Mouse (Mus musculus) stomach, embryonic 14.5 days (tissue): ENCODE measurements around the gene Marcksl1. TPM values are rescaled to one million over a fixed set of nuclear protein-coding genes. Genes with fewer than 3 reads are reported as not detected.
A peak's percentile ranks its signal among the peaks of the same experiment; 100 is the strongest.

ENCODE experiments used
- ATAC-seq: fragments of 200-750 bp; cut with Nextera tagmentation; 2 replicates; pipeline ENCODE4 v1.8.0; 2017; ENCODE audit warnings: low read depth, moderate TSS enrichment; ENCODE audit not compliant: insufficient number of reproducible peaks, insufficient read depth, low FRiP score
- H3K27ac ChIP-seq: fragments of 300-500 bp; sonication (generic); 2 replicates; pipeline ENCODE4 v1.5.1; 2014; ENCODE audit warnings: mild to moderate bottlenecking, low read length, moderate library complexity, mixed read lengths
- H3K27me3 ChIP-seq: fragments of 300-500 bp; sonication (generic); 2 replicates; pipeline ENCODE4 v1.6.1; 2014; ENCODE audit warnings: low read length, control low read depth, mixed read lengths; ENCODE audit not compliant: control insufficient read depth, insufficient read depth
- H3K36me3 ChIP-seq: fragments of 300-500 bp; sonication (generic); 2 replicates; pipeline ENCODE4 v1.6.1; 2014; ENCODE audit warnings: mild to moderate bottlenecking, control low read depth, low read length, moderate library complexity, mixed read lengths; ENCODE audit not compliant: control insufficient read depth, insufficient read depth
- H3K4me1 ChIP-seq: fragments of 300-500 bp; sonication (generic); 2 replicates; pipeline ENCODE4 v1.6.1; 2014; ENCODE audit warnings: low read length, control low read depth, mixed read lengths; ENCODE audit not compliant: control insufficient read depth, insufficient read depth
- H3K4me2 ChIP-seq: fragments of 300-500 bp; sonication (generic); replicated peaks from 2 replicates; pipeline ENCODE4 v1.6.1; 2014; ENCODE audit warnings: low read depth, low read length, control low read depth
- H3K4me3 ChIP-seq: fragments of 300-500 bp; sonication (generic); 2 replicates; pipeline ENCODE4 v1.5.1; 2014; ENCODE audit warnings: low read depth, low read length, control low read depth
- H3K9ac ChIP-seq: fragments of 300-500 bp; sonication (generic); replicated peaks from 2 replicates; pipeline ENCODE4 v1.6.1; 2014; ENCODE audit warnings: low read depth, mild to moderate bottlenecking, control low read depth, low read length, moderate library complexity, mixed read lengths
- H3K9me3 ChIP-seq: fragments of 300-500 bp; sonication (generic); 2 replicates; pipeline ENCODE4 v1.6.1; 2016; ENCODE audit warnings: low read depth, low read length, control low read depth; ENCODE audit not compliant: control insufficient read depth
- WGBS: fragments of 180-500 bp; shearing (Covaris S2); extraction: QIAGEN DNeasy Blood & Tissue Kit; methylation state at CpG from one replicate; pipeline ENCODE4 v1.1.7; 2014; 5-methylcytosine and 5-hydroxymethylcytosine counted together
- microRNA-seq: library from miRNA; unstranded; fragments of <30 nt; microRNA quantifications from one replicate; pipeline ENCODE4, GENCODE M21; 2016
- polyA plus RNA-seq: library from polyadenylated mRNA; unstranded; fragments of >200 nt; fragmentation: Nextera tagmentation; extraction: Ambion mirVana; gene quantifications from 2 replicates; pipeline ENCODE4 v1.2.1, GENCODE M21; 2014

Gene Marcksl1
- polyA plus RNA-seq, 1 experiment from 2014 or later: 618 TPM

- Histone ChIP-seq H3K4me2 (peak overlapping the region; percentile 87), H3K9me3 (no peaks in the 10 kb centered on the region), H3K36me3 (no peaks in the 10 kb centered on the region), H3K4me1 (0 out of 2 replicates have a peak, but pooled peaks cover 9% of the 10 kb centered on the region), H3K9ac (peak overlapping the region; percentile 45; the same call in 1 of the 2 replicates), H3K27ac (peak overlapping the region; percentile 33; the same call in 1 of the 2 replicates), H3K4me3 (peak overlapping the region; percentile 52), H3K27me3 (no peaks in the 10 kb centered on the region)
- WGBS: 8% methylated on average over 33 of the region's 33 CpGs
- ATAC-seq: peak; percentile 85
Observed at GRCm38 (mm10) chr4:129556532-129557223, 43.3 kb downstream of the Marcksl1 start.

- 0 out of 2 replicates have a peak, but pooled peaks have one; percentile 24 for ATAC-seq
- H3K9me3 ChIP-seq: no peaks in the 10 kb centered on the region
- H3K27me3 ChIP-seq: no peaks in the 10 kb centered on the region
- H3K4me3 ChIP-seq: peak overlapping the region; percentile 52; the same call in 1 of the 2 replicates
- H3K9ac ChIP-seq: no peak overlapping the region
- WGBS: 60% methylated on average over 9 of the region's 9 CpGs
- 0 out of 2 replicates have a peak, but pooled peaks cover 9% of the 10 kb centered on the region for H3K4me1 ChIP-seq
- H3K4me2 ChIP-seq: peak overlapping the region; percentile 87
- H3K27ac ChIP-seq: peak overlapping the region; percentile 33; the same call in 1 of the 2 replicates
- H3K36me3 ChIP-seq: no peaks in the 10 kb centered on the region
Observed at GRCm38 (mm10) chr4:129557256-129557808, 44.0 kb downstream of the Marcksl1 start.

GRCm38 (mm10) chr4:129558321-129558955 is 45.1 kb downstream of the Marcksl1 start:
- Histone ChIP-seq H3K36me3 (no peaks in the 10 kb centered on the region), H3K4me1 (peaks cover 11% of the 10 kb centered on the region), H3K9ac (no peak overlapping the region), H3K4me2 (no peak overlapping the region), H3K27ac (no peak overlapping the region), H3K4me3 (no peak overlapping the region), H3K27me3 (no peaks in the 10 kb centered on the region), H3K9me3 (no peaks in the 10 kb centered on the region)
- 88% methylated on average over 12 of the region's 12 CpGs for WGBS
- ATAC-seq: no peak

- no peak overlapping the region for H3K4me3 ChIP-seq
- H3K9me3 ChIP-seq: no peaks in the 10 kb centered on the region
- no peak overlapping the region for H3K9ac ChIP-seq
- no peaks in the 10 kb centered on the region for H3K27me3 ChIP-seq
- no peaks in the 10 kb centered on the region for H3K36me3 ChIP-seq
- no peak overlapping the region for H3K4me2 ChIP-seq
- WGBS: 76% methylated on average over 5 of the region's 5 CpGs
- peaks cover 13% of the 10 kb centered on the region for H3K4me1 ChIP-seq
- no peak overlapping the region for H3K27ac ChIP-seq
- ATAC-seq: no peak
Observed at GRCm38 (mm10) chr4:129561184-129561583, 47.8 kb downstream of the Marcksl1 start.

GRCm38 (mm10) chr4:129563718-129564117 is 50.3 kb downstream of the Marcksl1 start:
- no peak overlapping the region for H3K4me2 ChIP-seq
- H3K9ac ChIP-seq: no peak overlapping the region
- H3K4me3 ChIP-seq: no peak overlapping the region
- ATAC-seq: no peak
- peaks cover 7% of the 10 kb centered on the region for H3K4me1 ChIP-seq
- no peaks in the 10 kb centered on the region for H3K9me3 ChIP-seq
- H3K36me3 ChIP-seq: no peaks in the 10 kb centered on the region
- no peak overlapping the region for H3K27ac ChIP-seq
- 15% methylated on average over 8 of the region's 8 CpGs for WGBS
- H3K27me3 ChIP-seq: no peaks in the 10 kb centered on the region

GRCm38 (mm10) chr4:129565139-129565538 is 51.8 kb downstream of the Marcksl1 start:
- peaks cover 7% of the 10 kb centered on the region for H3K4me1 ChIP-seq
- WGBS: 85% methylated on average over 6 of the region's 6 CpGs
- H3K4me3 ChIP-seq: no peak overlapping the region
- no peak overlapping the region for H3K4me2 ChIP-seq
- H3K27me3 ChIP-seq: no peaks in the 10 kb centered on the region
- no peak for ATAC-seq
- H3K9ac ChIP-seq: no peak overlapping the region
- H3K36me3 ChIP-seq: no peaks in the 10 kb centered on the region
- no peak overlapping the region for H3K27ac ChIP-seq
- H3K9me3 ChIP-seq: no peaks in the 10 kb centered on the region

Small RNAs within 50 kb of the gene (microRNA-seq; reads per million reads assigned to microRNA genes)
- not detected for gene Mir8119

Other genes with a start within 250 kb of the Marcksl1 start
- gene Sync, start 226.0 kb upstream of the Marcksl1 start, polyA plus RNA-seq: 1.7 and 1.9 TPM in 2 replicates
- gene Rbbp4, start 178.2 kb upstream of the Marcksl1 start, polyA plus RNA-seq: 329 and 348 TPM in 2 replicates
- gene Zbtb8os, start 177.9 kb upstream of the Marcksl1 start, polyA plus RNA-seq: 46.7 and 52.2 TPM in 2 replicates
- 14.1 and 14.8 TPM in 2 replicates for gene Zbtb8a, start 135.5 kb upstream of the Marcksl1 start, polyA plus RNA-seq
- gene Zbtb8b, start 72.7 kb upstream of the Marcksl1 start, polyA plus RNA-seq: 1.1 and 2.2 TPM in 2 replicates
- 25.6 and 25.7 TPM in 2 replicates for gene Bsdc1, start 52.0 kb upstream of the Marcksl1 start, polyA plus RNA-seq
- not detected in 2 replicates for gene Tssk3, start 22.6 kb upstream of the Marcksl1 start, polyA plus RNA-seq
- not detected in 2 replicates for gene Fam229a, start 22.4 kb upstream of the Marcksl1 start, polyA plus RNA-seq
- gene Hdac1, start 29.1 kb downstream of the Marcksl1 start, polyA plus RNA-seq: 210 and 217 TPM in 2 replicates
- 7.5 and 9.5 TPM in 2 replicates for gene Lck, start 60.1 kb downstream of the Marcksl1 start, polyA plus RNA-seq
- gene Fam167b, start 65.0 kb downstream of the Marcksl1 start, polyA plus RNA-seq: 2.9 and 3.7 TPM in 2 replicates
- 316 TPM in 2 replicates for gene Eif3i, start 87.1 kb downstream of the Marcksl1 start, polyA plus RNA-seq
- gene Tmem234, start 87.1 kb downstream of the Marcksl1 start, polyA plus RNA-seq: 206 and 226 TPM in 2 replicates
- gene Dcdc2b, start 100.7 kb downstream of the Marcksl1 start, polyA plus RNA-seq: 2.8 and 3.8 TPM in 2 replicates
- gene Iqcc, start 105.5 kb downstream of the Marcksl1 start, polyA plus RNA-seq: 26.2 and 26.9 TPM in 2 replicates
- gene Ccdc28b, start 110.4 kb downstream of the Marcksl1 start, polyA plus RNA-seq: 52.9 and 56.1 TPM in 2 replicates
- 91.9 and 94.4 TPM in 2 replicates for gene Txlna, start 127.5 kb downstream of the Marcksl1 start, polyA plus RNA-seq
- 12.0 and 14.4 TPM in 2 replicates for gene Kpna6, start 159.2 kb downstream of the Marcksl1 start, polyA plus RNA-seq
- 27.6 and 27.7 TPM in 2 replicates for gene Tmem39b, start 183.3 kb downstream of the Marcksl1 start, polyA plus RNA-seq
- gene Khdrbs1, start 228.7 kb downstream of the Marcksl1 start, polyA plus RNA-seq: 95.5 and 103 TPM in 2 replicates